Mouse (Mus musculus) NIH3T3 (cell line): Measurements from ENCODE around the gene Rps6kc1.

ENCODE experiments used
- DNase-seq: peaks from one replicate; pipeline ENCODE4 v3.0.0-alpha.2; 2012; ENCODE audit warnings: low read depth

Gene Rps6kc1

GRCm38 (mm10) chr1:190901082-190901481, 10.5 kb downstream of the Rps6kc1 start:
- peak; percentile 75 for DNase-seq

GRCm38 (mm10) chr1:190898899-190899575, 12.5 kb downstream of the Rps6kc1 start:
- peak; percentile 7 for DNase-seq

DNA sequence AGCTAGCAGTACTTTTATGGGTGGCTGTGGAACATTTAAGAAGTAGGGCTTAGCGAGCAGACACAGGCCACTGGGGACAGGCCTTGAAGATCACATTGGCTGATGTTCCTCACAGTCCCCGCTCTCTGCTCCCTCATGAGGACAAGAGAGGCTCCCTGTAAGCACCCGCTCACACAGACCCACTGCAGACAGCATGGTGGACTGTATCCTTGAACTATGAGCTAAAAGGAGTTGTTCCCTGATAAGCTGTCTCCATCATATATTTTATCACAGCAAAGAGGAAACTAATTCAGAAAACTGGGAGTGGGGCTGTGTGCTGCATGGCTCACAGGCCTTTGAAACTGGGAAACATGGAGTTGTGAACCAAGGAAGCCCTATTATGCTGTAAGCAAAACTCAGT, 13.4 kb downstream of the Rps6kc1 start:
- DNase-seq, result no peak

DNA sequence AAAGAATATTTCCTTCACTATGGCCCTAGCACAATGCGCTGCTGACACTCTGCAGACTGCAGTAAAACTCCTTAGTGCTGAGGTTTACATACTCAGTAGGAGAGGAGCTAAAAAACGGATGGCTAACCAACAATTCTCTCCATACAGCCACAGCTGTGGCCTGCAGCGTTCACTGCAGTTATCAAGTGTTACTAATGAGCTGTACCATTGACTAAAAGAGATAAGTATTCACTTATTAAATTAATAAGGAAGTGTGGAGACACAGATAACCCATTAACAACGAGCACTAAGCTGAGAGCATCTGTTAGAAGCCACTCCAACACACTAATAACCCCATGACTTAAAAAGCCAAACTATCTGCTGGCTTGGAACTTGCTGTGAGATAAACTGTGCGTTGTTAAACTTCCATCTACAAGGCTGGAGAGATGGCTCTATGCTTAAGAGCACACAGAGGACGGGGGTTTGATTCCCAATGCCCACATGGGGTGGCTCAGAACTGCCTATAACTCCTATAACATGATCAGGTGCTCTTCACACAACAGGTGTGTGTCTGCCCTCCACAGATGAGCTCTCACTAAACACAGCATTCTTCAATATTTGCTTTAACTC, 17.9 kb downstream of the Rps6kc1 start:
- DNase-seq, result no peak

GRCm38 (mm10) chr1:190888646-190889045, 22.9 kb downstream of the Rps6kc1 start:
- DNase-seq, result no peak

DNA sequence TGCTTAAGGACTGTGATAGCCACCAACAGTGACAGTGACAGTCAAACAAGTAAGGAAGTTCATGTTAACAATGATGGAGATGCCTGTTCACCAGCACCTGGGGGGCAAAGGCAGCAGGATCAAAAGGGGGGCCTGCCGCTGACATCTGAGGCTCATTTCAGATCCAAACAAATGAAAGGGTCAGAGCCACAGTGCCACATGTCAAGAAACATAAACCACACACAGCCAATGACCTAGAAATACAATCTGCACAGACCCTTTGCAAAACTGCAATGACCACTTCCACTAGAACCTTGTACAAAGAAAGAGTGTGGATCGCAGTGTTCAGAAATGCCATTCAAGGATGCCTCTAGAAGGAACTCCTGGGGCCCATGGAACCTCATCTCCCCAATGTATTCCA, 23.5 kb downstream of the Rps6kc1 start:
- no peak for DNase-seq

DNA sequence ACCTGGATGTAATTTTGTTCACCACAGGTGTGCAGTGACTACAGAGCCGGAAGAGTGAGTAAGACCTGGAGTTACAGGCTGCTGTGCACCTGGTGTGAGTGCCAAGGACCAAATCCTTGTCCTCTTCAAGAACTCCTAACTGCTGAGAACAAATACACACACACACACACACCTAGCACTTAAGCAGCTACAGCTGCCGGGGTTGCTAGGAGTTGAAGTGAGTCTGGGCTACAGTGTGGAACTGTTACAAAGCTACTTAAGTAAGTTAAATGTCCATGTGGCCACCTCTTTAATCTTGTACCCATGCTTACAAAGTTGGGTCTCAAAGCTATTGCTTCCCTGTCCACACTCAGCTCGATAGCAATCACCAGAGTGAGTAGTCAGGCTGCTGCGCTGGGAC, 25.6 kb downstream of the Rps6kc1 start:
- no peak for DNase-seq

DNA sequence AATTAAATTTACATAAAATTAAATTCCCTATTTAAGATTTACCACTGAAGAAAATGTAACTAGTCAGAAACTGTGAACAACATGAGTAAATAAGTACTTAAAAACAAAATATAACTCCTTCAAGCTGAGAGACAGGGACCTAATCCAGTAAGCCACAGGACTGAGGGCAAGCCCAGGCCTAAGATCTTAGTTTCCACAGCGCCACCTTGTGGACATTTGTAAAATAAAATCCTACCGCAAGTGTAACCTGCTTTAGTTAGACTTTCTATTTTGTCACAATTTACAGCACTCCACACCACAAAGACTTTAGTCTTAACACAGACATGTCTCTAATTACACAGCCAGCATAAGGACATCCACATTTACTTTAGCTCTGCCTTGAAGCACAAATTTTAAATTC, 30.1 kb downstream of the Rps6kc1 start:
- peak; percentile 90 for DNase-seq

- DNase-seq, result no peak
Observed at GRCm38 (mm10) chr1:190880638-190881037, 30.9 kb downstream of the Rps6kc1 start.

DNA sequence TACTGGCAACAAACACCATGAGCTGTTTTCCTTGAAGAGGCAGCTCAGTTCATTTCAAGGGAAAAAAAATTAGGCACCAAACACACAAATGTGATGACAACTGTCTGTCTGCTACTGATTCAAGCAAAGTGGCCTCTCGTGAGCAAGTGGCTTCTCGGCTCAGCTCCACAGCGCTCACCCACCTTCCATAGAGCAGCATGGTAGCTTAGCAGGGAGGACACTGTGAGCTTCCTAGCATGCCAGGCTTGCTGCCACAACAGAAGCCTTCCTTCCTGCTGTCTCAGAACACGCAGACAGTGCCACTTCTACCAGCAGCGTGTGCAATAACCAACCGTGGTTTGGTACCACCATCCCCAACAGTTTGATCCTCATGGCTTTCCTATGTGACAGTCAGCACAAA, 35.8 kb downstream of the Rps6kc1 start:
- no peak for DNase-seq

DNA sequence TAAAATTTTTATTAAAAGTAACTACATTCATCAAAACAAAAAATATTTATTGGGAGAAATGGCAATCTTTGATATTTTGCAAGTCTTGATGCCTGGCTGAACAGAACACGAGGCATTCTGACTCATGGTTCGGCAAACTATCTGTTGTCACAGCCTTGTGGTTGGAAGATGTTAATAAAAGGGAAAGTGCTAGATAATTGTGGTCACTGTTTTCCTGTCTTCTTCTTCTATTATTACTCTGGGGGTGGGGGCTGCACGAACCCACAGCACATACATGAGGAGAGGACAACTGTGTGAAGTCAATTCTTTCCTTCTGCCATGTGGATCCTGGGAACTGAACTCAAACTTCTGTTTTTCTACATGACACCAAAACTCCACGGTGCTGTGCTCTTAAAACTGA, 36.5 kb downstream of the Rps6kc1 start:
- DNase-seq, result no peak

DNA sequence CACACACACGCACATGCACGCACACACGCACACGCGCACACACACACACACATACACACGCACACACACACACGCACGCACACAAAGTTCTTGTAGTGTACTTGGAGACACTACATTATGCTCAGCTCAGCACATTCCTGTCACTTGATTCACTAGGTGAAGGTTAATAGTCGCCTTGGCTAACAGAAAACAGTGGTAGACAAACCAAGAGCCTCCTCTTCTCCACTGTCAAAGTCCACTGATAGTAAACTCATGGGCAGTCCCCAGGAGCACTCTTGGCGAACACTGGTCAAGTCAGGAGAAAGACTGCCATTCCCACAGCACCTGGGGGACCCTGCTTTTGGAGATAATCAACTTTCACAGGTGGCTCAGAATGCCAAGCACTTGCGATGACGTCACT, 40.5 kb downstream of the Rps6kc1 start:
- peak; percentile 35 for DNase-seq

- DNase-seq, result no peak
Observed at GRCm38 (mm10) chr1:190869996-190870395, 41.6 kb downstream of the Rps6kc1 start.

DNA sequence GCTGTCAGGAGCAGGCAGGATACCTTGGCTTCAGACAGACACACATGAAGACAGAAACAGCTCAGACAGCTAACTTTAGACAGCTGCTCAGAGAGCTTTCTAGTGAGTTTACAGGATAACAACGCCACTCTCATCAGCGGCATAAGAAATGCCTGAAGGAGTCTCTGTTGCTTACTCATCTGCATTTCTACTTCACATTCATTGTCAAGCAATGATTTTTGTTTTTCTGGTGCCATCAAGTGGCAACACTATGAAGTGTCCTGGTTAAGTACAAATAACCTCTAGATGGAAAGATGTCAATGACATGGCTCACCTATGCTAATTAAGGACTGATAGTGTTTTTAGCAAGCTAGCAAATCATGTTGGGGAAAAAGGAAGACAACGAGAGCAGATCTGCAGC, 42.8 kb downstream of the Rps6kc1 start:
- DNase-seq, result peak; percentile 59

DNA sequence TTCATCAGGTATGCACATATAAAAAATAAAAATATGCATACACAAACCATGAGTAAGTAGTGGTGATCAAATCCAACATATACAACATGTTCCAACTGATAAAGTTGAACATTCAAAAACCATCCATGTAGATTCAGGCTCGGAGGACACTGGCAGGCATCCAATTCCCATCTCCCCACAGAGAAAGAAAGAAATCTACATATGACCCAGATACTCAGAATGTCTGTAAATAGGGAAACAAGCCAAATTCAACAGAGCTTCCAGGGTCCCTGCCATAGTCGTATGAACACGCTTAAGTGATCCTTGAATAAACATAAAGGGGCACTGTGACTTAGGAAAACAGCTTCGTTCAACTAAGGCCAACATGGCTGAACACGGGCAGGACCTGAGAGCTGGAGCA, 49.9 kb downstream of the Rps6kc1 start:
- DNase-seq, result peak; percentile 23

GRCm38 (mm10) chr1:190854465-190854864, 57.1 kb downstream of the Rps6kc1 start:
- DNase-seq, result peak; percentile 25

GRCm38 (mm10) chr1:190849162-190849865, 62.3 kb downstream of the Rps6kc1 start:
- no peak for DNase-seq

DNA sequence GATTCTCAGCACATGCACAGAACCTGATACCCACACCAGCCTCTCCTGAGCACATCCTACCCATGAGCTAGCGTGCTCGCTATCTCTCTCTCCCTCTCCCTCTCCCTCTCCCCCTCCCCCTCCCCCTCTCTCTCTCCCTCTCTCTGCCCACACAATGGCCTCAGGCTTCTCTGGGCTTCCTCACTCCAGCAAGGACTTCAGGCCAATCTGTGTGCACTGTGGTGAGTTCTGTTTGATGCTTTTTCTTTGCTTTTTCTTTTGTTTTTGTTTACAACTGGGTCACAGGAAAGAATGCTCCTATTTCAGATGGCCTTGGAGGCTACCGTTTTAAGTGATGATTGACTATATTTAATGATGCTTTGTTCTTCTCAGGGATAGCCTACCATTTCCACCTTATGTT, 62.9 kb downstream of the Rps6kc1 start:
- no peak for DNase-seq

GRCm38 (mm10) chr1:190846956-190847355, 64.6 kb downstream of the Rps6kc1 start:
- no peak for DNase-seq

- DNase-seq, result no peak
Observed at GRCm38 (mm10) chr1:190846074-190846730, 65.4 kb downstream of the Rps6kc1 start.

GRCm38 (mm10) chr1:190845419-190845818, 66.2 kb downstream of the Rps6kc1 start:
- DNase-seq, result no peak

GRCm38 (mm10) chr1:190844356-190844755, 67.2 kb downstream of the Rps6kc1 start:
- DNase-seq, result no peak

DNA sequence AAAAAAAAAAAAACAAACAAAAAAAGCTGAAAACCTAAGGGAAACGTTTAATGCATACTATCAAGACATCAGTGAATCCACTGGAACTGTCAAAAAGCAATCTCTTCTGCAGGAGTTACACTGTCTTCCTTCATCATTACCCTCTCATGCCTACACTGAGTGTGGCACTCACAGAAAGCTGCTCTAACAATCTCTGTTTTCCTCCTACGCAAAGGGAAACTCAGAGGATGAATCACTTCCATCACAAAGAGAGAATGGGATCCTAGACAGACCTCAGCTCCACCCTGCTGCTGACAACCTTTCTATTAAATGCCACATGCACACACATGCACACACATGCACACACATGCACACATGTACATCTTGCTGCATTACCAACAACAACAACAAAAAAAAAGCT, 75.5 kb downstream of the Rps6kc1 start:
- no peak for DNase-seq
